Mouse (Mus musculus) C2C12 (cell line): ENCODE results near the gene Frat1. TPM values are rescaled to one million over a fixed set of nuclear protein-coding genes. Genes with fewer than 3 reads are reported as not detected.

Experiments used
- H3K27me3 ChIP-seq: one replicate; pipeline ENCODE4 v1.6.1; 2011; ENCODE audit not compliant: control insufficient read depth, insufficient read depth, insufficient read length
- H3K36me3 ChIP-seq: one replicate; pipeline ENCODE4 v1.6.1; 2011; ENCODE audit not compliant: control insufficient read depth, insufficient read depth
- H3K4me3 ChIP-seq: one replicate; pipeline ENCODE4 v1.5.1; 2011; ENCODE audit warnings: mild to moderate bottlenecking, control low read depth; ENCODE audit not compliant: poor library complexity, insufficient read depth, severe bottlenecking
- H3K79me2 ChIP-seq: one replicate; pipeline ENCODE4 v1.6.1; 2011; ENCODE audit not compliant: control insufficient read depth, insufficient read depth
- H3K79me3 ChIP-seq: one replicate; pipeline ENCODE4 v1.6.1; 2011; ENCODE audit warnings: low read depth, control low read depth
- H3ac ChIP-seq: one replicate; pipeline ENCODE3; 2011; ENCODE audit warnings: low read depth; ENCODE audit not compliant: control insufficient read depth, insufficient read length
- CEBPB ChIP-seq: IDR thresholded peaks from one replicate; pipeline ENCODE4 v1.6.1; 2011; ENCODE audit warnings: low read depth, mild to moderate bottlenecking, control low read depth, moderate library complexity
- CTCF ChIP-seq: IDR thresholded peaks from one replicate; pipeline ENCODE4 v1.5.1; 2011; ENCODE audit not compliant: control insufficient read depth, insufficient read depth, insufficient read length
- FOSL1 ChIP-seq: IDR thresholded peaks from one replicate; pipeline ENCODE4 v1.8.0; 2011; ENCODE audit warnings: mild to moderate bottlenecking, low read length; ENCODE audit not compliant: poor library complexity, insufficient read depth, severe bottlenecking
- MAX ChIP-seq: IDR thresholded peaks from one replicate; pipeline ENCODE4 v1.6.1; 2011; ENCODE audit warnings: mild to moderate bottlenecking, control low read depth
- MYOD1 ChIP-seq: IDR thresholded peaks from one replicate; pipeline ENCODE4 v1.6.1; 2011; ENCODE audit warnings: low read depth; ENCODE audit not compliant: control insufficient read depth, insufficient read length
- MYOG ChIP-seq: IDR thresholded peaks from one replicate; pipeline ENCODE4 v1.6.1; 2011; ENCODE audit not compliant: control insufficient read depth, insufficient read length; ENCODE audit errors: extremely low read depth
- USF1 ChIP-seq: IDR thresholded peaks from one replicate; pipeline ENCODE4 v1.6.1; 2011; ENCODE audit warnings: low read depth, mild to moderate bottlenecking, control low read depth, moderate library complexity
- polyA plus RNA-seq: library from polyadenylated mRNA; unstranded; fragments of >200 nt; fragmentation: generic; extraction: Trizol; gene quantifications from one replicate; pipeline ENCODE4 v1.2.1, GENCODE M21; 2012; ENCODE audit warnings: missing spikeins

The Frat1 gene
- polyA plus RNA-seq, 1 experiment, result 0.06 TPM

DNA sequence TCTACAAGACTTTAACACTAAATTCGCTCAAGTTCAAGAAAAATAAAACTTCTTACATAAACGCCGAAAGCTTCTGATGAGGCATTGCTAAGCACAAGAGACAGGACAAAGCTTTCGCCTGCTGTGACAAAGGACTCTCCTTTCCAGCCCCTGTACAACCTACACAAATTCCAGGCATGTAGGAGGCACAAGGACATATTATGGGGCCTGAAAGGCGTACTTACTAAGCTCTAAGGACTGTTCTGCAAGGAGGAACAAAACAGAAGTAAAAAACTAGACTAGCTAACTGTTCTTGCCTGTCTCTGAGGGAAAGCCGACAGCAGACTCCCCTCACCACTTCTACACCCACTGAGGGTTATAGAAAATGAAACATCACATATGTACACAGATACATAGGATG is 34.9 kb upstream of the Frat1 start:
- Histone ChIP-seq H3K79me3 (peaks cover 11% of the 10 kb centered on the region), H3K36me3 (no peaks in the 10 kb centered on the region), H3ac (no peak overlapping the region), H3K4me3 (no peak overlapping the region), H3K79me2 (peaks cover 39% of the 10 kb centered on the region), H3K27me3 (no peaks in the 10 kb centered on the region)
- TF ChIP-seq FOSL1 (no peak), CEBPB (no peak), MYOD1 (no peak), USF1 (no peak), MYOG (no peak), CTCF (no peak), MAX (no peak)

DNA sequence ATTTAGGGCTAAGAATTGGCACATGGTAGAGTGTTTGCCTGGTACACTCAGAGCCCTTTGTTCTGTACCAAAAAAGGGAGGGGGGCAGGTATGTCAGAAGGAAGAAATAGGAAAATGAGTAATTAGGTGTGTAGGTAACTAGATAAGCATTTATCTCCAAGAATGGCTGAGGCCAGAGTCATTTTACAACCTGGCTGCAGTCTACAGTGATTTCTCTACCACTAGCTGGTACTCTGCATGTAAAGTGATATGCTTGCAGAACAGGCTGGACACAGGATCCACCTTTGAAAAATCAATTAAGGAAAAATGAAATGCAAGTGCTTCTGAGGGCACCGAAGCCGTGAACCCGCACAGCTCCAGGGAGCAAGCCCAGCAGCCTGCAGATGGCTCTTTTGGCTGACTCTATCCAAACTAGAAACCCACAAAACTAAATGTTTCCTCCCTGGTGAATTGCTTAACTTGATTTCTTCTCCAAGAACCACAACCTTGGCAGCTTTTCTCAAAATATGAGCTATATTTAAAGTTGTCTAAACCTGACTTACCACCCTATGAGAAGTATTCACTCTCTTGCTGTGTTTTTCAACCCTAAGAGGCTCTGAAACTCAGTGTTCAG is 33.5 kb upstream of the Frat1 start:
- peak; percentile 23 for TF ChIP-seq CEBPB
- TF ChIP-seq MYOD1, result no peak
- TF ChIP-seq MAX, result no peak
- peaks cover 13% of the 10 kb centered on the region for H3K79me3 ChIP-seq
- no peaks in the 10 kb centered on the region for H3K27me3 ChIP-seq
- H3K36me3 ChIP-seq, result no peaks in the 10 kb centered on the region
- H3K79me2 ChIP-seq, result peaks cover 51% of the 10 kb centered on the region
- H3K4me3 ChIP-seq, result no peak overlapping the region
- no peak overlapping the region for H3ac ChIP-seq

DNA sequence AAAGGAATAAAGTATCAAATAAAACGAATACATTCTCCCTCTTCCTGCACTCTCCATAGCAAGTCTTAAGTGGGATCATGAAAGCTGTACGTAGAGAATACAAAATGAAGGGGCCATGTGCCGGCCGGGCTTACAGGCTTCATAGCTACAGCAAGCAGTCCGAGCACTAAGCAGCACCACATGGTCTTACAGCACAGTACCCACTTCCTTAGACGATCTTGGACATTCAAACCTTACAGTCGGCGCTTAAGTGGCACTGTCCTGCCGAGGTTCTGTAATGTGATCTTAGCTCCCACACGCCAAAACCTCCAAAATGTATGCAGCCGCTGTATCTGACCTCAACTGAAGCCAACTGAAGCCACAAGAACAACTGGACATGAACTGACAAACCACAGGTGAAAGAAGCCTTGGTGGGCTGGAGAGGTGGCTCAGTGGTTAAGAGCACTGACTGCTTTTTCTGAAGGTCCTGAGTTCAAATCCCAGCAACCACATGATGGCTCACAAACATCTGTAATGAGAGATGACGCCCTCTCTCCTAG is 32.9 kb upstream of the Frat1 start:
- no peak for TF ChIP-seq CEBPB
- peak; percentile 79 for TF ChIP-seq MYOD1
- no peak for TF ChIP-seq FOSL1
- no peak overlapping the region for H3K4me3 ChIP-seq
- H3K79me2 ChIP-seq, result peaks cover 48% of the 10 kb centered on the region
- H3K36me3 ChIP-seq, result no peaks in the 10 kb centered on the region
- no peak overlapping the region for H3ac ChIP-seq
- H3K79me3 ChIP-seq, result peaks cover 13% of the 10 kb centered on the region
- no peaks in the 10 kb centered on the region for H3K27me3 ChIP-seq

DNA sequence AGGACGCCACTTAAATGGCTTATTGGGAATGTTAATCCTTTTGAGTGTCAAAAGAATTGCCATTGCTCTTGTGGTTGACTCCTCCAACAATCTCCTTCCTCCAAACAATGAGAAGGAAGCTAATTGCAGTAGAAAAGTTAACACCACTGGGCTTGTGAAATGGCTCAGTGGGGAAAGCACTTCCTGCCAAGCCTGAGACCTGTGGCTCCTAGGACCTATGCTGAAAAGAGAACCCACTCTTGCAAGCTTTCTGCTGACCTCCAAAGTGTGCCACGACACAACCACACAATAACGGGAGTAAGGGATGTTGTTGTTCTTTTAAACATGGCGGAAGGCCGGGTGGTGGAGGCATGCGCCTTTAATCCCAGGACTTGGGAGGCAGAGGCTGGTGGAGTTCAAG is 32.2 kb upstream of the Frat1 start:
- Histone ChIP-seq H3K27me3 (no peaks in the 10 kb centered on the region), H3K4me3 (no peak overlapping the region), H3K36me3 (no peaks in the 10 kb centered on the region), H3K79me3 (peaks cover 12% of the 10 kb centered on the region), H3K79me2 (peaks cover 46% of the 10 kb centered on the region), H3ac (no peak overlapping the region)
- TF ChIP-seq FOSL1 (no peak), CEBPB (no peak)

DNA sequence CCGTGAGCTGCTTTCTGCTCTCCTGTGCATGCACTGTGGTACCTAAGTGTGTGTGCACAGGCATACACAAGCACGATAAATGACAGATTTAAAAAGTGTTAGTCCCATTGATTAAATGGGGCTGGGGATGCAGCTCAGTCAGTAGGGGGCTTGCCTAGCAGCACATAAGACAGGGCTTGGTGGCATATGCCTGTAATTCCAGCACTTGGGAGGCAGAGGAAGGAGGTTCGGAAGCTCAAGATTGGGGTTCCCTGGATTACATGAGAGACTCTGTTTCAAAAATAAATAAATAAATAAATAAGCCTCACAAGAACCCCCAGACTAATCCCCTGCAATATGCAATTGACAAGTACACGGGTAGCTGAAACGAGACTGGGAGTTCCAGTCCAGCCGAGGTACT is 29.3 kb upstream of the Frat1 start:
- Histone ChIP-seq H3K4me3 (no peak overlapping the region), H3K79me2 (peaks cover 29% of the 10 kb centered on the region), H3K36me3 (no peaks in the 10 kb centered on the region), H3K27me3 (no peaks in the 10 kb centered on the region), H3ac (no peak overlapping the region), H3K79me3 (peaks cover 10% of the 10 kb centered on the region)
- TF ChIP-seq USF1 (no peak), CEBPB (no peak)

DNA sequence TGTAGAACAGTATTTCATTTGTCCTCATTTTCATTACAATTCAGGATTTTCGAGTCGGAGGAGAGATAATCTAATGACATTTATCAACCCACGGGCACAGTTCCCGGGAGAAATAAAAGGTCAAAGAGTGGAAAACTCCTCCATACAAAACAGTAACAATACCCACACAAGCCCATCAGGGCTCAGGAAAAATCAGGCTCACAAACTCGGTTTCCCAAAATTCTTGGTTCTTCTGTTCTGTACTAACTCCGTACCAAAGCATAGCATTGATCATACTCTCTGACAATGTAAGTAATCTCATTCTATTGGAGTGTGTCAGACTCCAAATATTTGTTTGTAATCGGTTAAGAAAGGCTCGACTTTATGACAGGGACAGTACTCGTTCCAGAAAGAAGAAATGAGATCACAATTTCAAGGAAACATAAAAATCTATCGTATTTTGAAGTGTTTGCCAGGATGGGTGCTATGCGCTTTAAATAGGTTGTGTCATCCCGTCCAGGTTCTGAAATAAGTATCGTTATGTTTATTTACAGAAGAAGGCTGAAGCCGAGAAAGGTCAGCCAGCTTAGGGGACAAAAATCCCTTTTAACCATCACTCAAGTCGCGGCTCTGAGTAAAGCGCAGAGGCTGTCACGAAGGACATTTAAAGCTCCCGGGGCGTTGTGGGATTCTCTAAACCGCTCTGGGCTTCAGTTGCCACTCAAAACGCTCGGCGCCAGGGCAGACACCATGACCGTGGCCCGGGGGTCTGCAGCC is 28.6 kb upstream of the Frat1 start:
- no peaks in the 10 kb centered on the region for H3K36me3 ChIP-seq
- H3K27me3 ChIP-seq, result no peaks in the 10 kb centered on the region
- H3ac ChIP-seq, result peak overlapping the region; percentile 85
- H3K4me3 ChIP-seq, result peak overlapping the region; percentile 96
- H3K79me2 ChIP-seq, result peaks cover 29% of the 10 kb centered on the region
- peaks cover 8% of the 10 kb centered on the region for H3K79me3 ChIP-seq
- TF ChIP-seq USF1 (no peak), MYOD1 (no peak), CEBPB (no peak), FOSL1 (no peak), MYOG (no peak), CTCF (no peak)
